Mouse (Mus musculus) embryonic fibroblast, embryonic 13.5 days (primary cell): ENCODE results near the gene Cryzl2.

Source experiments
- CTCF ChIP-seq: IDR thresholded peaks from 2 replicates; pipeline ENCODE4 v1.5.1; 2011; ENCODE audit warnings: mild to moderate bottlenecking, control low read depth, low read length, moderate library complexity, borderline replicate concordance; ENCODE audit not compliant: insufficient read depth
- POLR2A ChIP-seq: IDR thresholded peaks from 2 replicates; pipeline ENCODE4 v1.6.1; 2011; ENCODE audit warnings: low read depth, mild to moderate bottlenecking, control low read depth, low read length, moderate library complexity

DNA sequence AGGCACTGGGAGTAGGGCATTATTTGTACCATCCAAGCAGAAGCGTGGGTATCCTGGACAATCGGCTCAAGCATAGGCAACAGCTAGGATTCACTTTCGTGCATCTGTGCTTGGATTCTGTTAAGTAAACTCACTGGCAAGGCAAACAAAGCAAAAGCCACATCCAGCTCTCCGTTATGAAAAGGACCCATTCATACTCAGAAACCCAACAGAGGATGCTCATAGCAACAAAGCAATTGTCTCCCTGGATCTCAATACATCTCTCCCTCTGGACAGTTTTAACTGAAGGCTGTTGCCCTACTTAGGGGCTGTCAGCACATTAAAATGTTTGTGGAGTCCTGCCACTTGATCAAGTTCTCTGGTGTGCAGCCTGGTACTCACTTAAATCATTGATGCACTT, 11.2 kb upstream of the Cryzl2 start:
- TF ChIP-seq POLR2A (no peak), CTCF (no peak)
